Mouse (Mus musculus): ENCODE results near the gene Nsd2. TPM values are rescaled to one million over a fixed set of nuclear protein-coding genes. Genes with fewer than 3 reads are reported as not detected.
A peak's percentile ranks its signal among the peaks of the same experiment; 100 is the strongest.
"Not testable (repeated sequence)": the region's sequence is repeated elsewhere in the genome, so short reads cannot be mapped to it uniquely, and the experiment has no call there.

Gene Nsd2
- total RNA-seq, 2 experiments from 2014 or later = 223 to 230 TPM

- DNase-seq = peak; percentile 37
- intact Hi-C loops (cut with DNase I) = no loop called here
Observed at GRCm38 (mm10) chr5:33921486-33922235, 101.1 kb downstream of the Nsd2 start.

GRCm38 (mm10) chr5:33922566-33922965 is 102.0 kb downstream of the Nsd2 start:
- intact Hi-C loops (cut with DNase I) = no loop called here

GRCm38 (mm10) chr5:33926170-33926569 is 105.6 kb downstream of the Nsd2 start:
- intact Hi-C loops (cut with DNase I) = no loop called here
- no peak for DNase-seq

More at GRCm38 (mm10) chr5:33922566-33922965, 102.0 kb downstream of the Nsd2 start:
- no peak for DNase-seq

- DNase-seq = no peak
- intact Hi-C loops (cut with DNase I) = no loop called here
Observed at GRCm38 (mm10) chr5:33932413-33932812, 111.9 kb downstream of the Nsd2 start.

GRCm38 (mm10) chr5:33934081-33934480 is 113.6 kb downstream of the Nsd2 start:
- DNase-seq = no peak

GRCm38 (mm10) chr5:33934877-33935276 is 114.4 kb downstream of the Nsd2 start:
- DNase-seq = no peak
- intact Hi-C loops (cut with DNase I) = no loop called here

More at GRCm38 (mm10) chr5:33934081-33934480, 113.6 kb downstream of the Nsd2 start:
- intact Hi-C loops (cut with DNase I) = no loop called here

GRCm38 (mm10) chr5:33935700-33936111 is 115.2 kb downstream of the Nsd2 start:
- intact Hi-C loops (cut with DNase I) = no loop called here
- DNase-seq = no peak

GRCm38 (mm10) chr5:33936120-33936707 is 115.7 kb downstream of the Nsd2 start, which contains the start of gene Nelfa:
Gene Nelfa (minus strand): TSS chr5:33936413.
- peak; percentile 99 for DNase-seq
- intact Hi-C loops (cut with DNase I) = no loop called here

GRCm38 (mm10) chr5:33937230-33937629 is 116.7 kb downstream of the Nsd2 start:
- intact Hi-C loops (cut with DNase I) = no loop called here
- DNase-seq = no peak

- DNase-seq = no peak
- intact Hi-C loops (cut with DNase I) = no loop called here
Observed at GRCm38 (mm10) chr5:33938448-33938847, 117.9 kb downstream of the Nsd2 start.

- intact Hi-C loops (cut with DNase I); DNase-seq: not testable (repeated sequence)
Observed at GRCm38 (mm10) chr5:33947035-33947434, 126.5 kb downstream of the Nsd2 start.

Small RNA genes within 50 kb of the gene (microRNA-seq; reads per million reads assigned to microRNA genes)
- 3.0 reads per million, percentile 1 among the genes with 10 or more reads in this experiment for gene Mir7024

Other genes starting within 250 kb of the Nsd2 start
- gene Fam53a, start 191.1 kb upstream of the Nsd2 start, total RNA-seq (2021) = 10 to 100 TPM; 16.1 to 17.3 TPM
- under 1 TPM; 0.20 to 0.86 TPM for gene Gm9903, start 190.8 kb upstream of the Nsd2 start, total RNA-seq (2021)
- 10 to 100 TPM; 36.1 to 39.2 TPM for gene Slbp, start 168.2 kb upstream of the Nsd2 start, total RNA-seq (2021)
- gene Tacc3, start 162.6 kb upstream of the Nsd2 start, total RNA-seq (2021) = 10 to 100 TPM; 14.9 to 15.3 TPM
- gene Tmem129, start 162.3 kb upstream of the Nsd2 start, total RNA-seq (2021) = 10 to 100 TPM; 15.2 to 17.6 TPM
- 10 to 100 TPM; 59.3 to 59.7 TPM for gene Fgfr3, start 99.1 kb upstream of the Nsd2 start, total RNA-seq (2021)
- gene Letm1, start 37.9 kb upstream of the Nsd2 start, total RNA-seq (2021) = 100 to 1,000 TPM; 101 to 110 TPM
- 10 to 100 TPM; 23.3 to 24.3 TPM for gene Nelfa, start 115.7 kb downstream of the Nsd2 start, total RNA-seq (2021)
- gene Gm1673, start 162.7 kb downstream of the Nsd2 start, total RNA-seq (2021) = 100 to 1,000 TPM; 238 to 239 TPM
- gene Nat8l, start 175.3 kb downstream of the Nsd2 start, total RNA-seq (2021) = 10 to 100 TPM; 40.4 to 41.3 TPM

Data from left cerebral cortex, postnatal 4 days (tissue).